In genomic region chr16:52057335-52057734, GRCm38 (mm10) we compare ENCODE assay signal across 20 mouse cellular contexts. TPM values are rescaled to one million over a fixed set of nuclear protein-coding genes. Genes with fewer than 3 reads are reported as not detected.
DNase-seq lines count a peak whose midpoint lies in the region; ATAC-seq and TF ChIP-seq lines count a peak whose summit lies in the region.
"Had no signal": no experiment of that assay in that cellular context is flagged by ENCODE, and none has a peak within 500 bp of the region (broad histone marks: within the 10 kb centered on the region; RNA-seq: fewer than 3 reads in every experiment).

No protein-coding gene starts in this region.

- DNase-seq in heart, adult 2 months = no peak
- no peak for DNase-seq in heart, adult 18-20 months
- no peak for DNase-seq in urinary bladder, postnatal 25 days (ENCODE audit: low spot score)
- no peak for DNase-seq in adrenal gland, postnatal 25 days
- DNase-seq: adrenal gland, adult 2 months; adrenal gland, postnatal 36 days; cerebellum, adult 11 months; cerebellum, adult 8-10 months; cerebellum, postnatal 14 days; embryo, embryonic 11 days; gastrocnemius, postnatal 36 days; kidney, adult 8-10 months had no signal

- no peak overlapping the region for H3K9ac ChIP-seq in heart, adult 2 months (ENCODE audit: low read depth, low read length)
- no peak overlapping the region for H3K9ac ChIP-seq in heart, embryonic 14.5 days (ENCODE audit: low read length)
- no peak overlapping the region for H3K9ac ChIP-seq in heart, embryonic 11.5 days (ENCODE audit: low read depth, low read length)
- no peak overlapping the region for H3K9ac ChIP-seq in intestine, embryonic 15.5 days
- H3K9ac ChIP-seq: embryonic facial prominence, embryonic 15.5 days; forebrain, embryonic 15.5 days; hindbrain, embryonic 13.5 days had no signal

- H3K79me2 ChIP-seq in heart, adult 2 months (replicated peaks; ENCODE audit: control insufficient read depth, insufficient read depth, low read length) = peaks cover 6% of the 10 kb centered on the region

- no peak for TF ChIP-seq EP300 in heart, adult 2 months (IDR thresholded peaks at IDR 0.05; ENCODE audit: insufficient read depth, low read depth, low read length)

- WGBS in heart, adult 2 months = 89% methylated on average over 2 of the region's 2 CpGs
- WGBS in heart, embryonic 14.5 days = 82% methylated on average over 2 of the region's 2 CpGs
- WGBS in heart, embryonic 11.5 days (ENCODE audit: insufficient replicate concordance) = 69% methylated on average over 2 of the region's 2 CpGs
- WGBS in intestine, embryonic 15.5 days = 85% methylated on average over 2 of the region's 2 CpGs

- intact Hi-C loops in heart, adult 2 months (cut with DNase I) = no loop called here

- peak overlapping the region; percentile 12; the same call in 1 of the 2 replicates for H3K27ac ChIP-seq in heart, adult 2 months
- peak overlapping the region; percentile 8 to 19; a peak in 2 of 4 replicates for H3K27ac ChIP-seq in heart, embryonic 14.5 days (replicated peaks in 1 of 2; ENCODE audit: control insufficient read depth in 1 of 2, insufficient read depth in 1 of 2, low read depth in 2 of 2, low read length in 2 of 2)
- no peak overlapping the region for H3K27ac ChIP-seq in heart, embryonic 11.5 days (ENCODE audit: low read depth, low read length)
- H3K27ac ChIP-seq in brown adipose tissue, adult 24 weeks (replicated peaks; ENCODE audit: low read depth, low read length) = peak overlapping the region; percentile 8; the same call in 1 of the 2 replicates
- H3K27ac ChIP-seq in intestine, embryonic 15.5 days = no peak overlapping the region
- H3K27ac ChIP-seq: embryonic facial prominence, embryonic 15.5 days; forebrain, embryonic 15.5 days; hindbrain, embryonic 13.5 days; hindbrain, postnatal 0 days had no signal

- no peak for TF ChIP-seq CTCF in heart, adult 2 months (IDR thresholded peaks at IDR 0.05)

- TF ChIP-seq POLR2A in heart, adult 2 months (IDR thresholded peaks at IDR 0.05; ENCODE audit: insufficient read depth, low read depth, low read length) = no peak

- no peak overlapping the region for H3K4me3 ChIP-seq in heart, adult 2 months
- no peak overlapping the region for H3K4me3 ChIP-seq in heart, embryonic 14.5 days (ENCODE audit: control insufficient read depth in 1 of 2, insufficient read depth in 1 of 2, low read depth in 1 of 2, low read length in 2 of 2)
- H3K4me3 ChIP-seq in heart, embryonic 11.5 days (ENCODE audit: low read depth, low read length) = no peak overlapping the region
- no peak overlapping the region for H3K4me3 ChIP-seq in brown adipose tissue, adult 24 weeks (ENCODE audit: insufficient read depth, low read depth, low read length)
- H3K4me3 ChIP-seq in intestine, embryonic 15.5 days (replicated peaks) = no peak overlapping the region
- H3K4me3 ChIP-seq: embryonic facial prominence, embryonic 15.5 days; forebrain, embryonic 15.5 days; hindbrain, embryonic 13.5 days had no signal

- H3K36me3 ChIP-seq in heart, adult 2 months (ENCODE audit: control insufficient read depth, insufficient read depth, low read length) = peaks cover 49% of the 10 kb centered on the region
- H3K36me3 ChIP-seq in heart, embryonic 14.5 days (ENCODE audit: control insufficient read depth, insufficient read depth, low read length) = no peaks in the 10 kb centered on the region
- H3K36me3 ChIP-seq in heart, embryonic 11.5 days (ENCODE audit: control insufficient read depth, insufficient read depth, low read length) = no peaks in the 10 kb centered on the region; the same call in 1 of the 2 replicates
- no peaks in the 10 kb centered on the region for H3K36me3 ChIP-seq in intestine, embryonic 15.5 days
- H3K36me3 ChIP-seq: forebrain, embryonic 15.5 days; hindbrain, embryonic 13.5 days had no signal

- H3K9me3 ChIP-seq in heart, embryonic 14.5 days (ENCODE audit: control insufficient read depth, low read length) = no peaks in the 10 kb centered on the region
- H3K9me3 ChIP-seq in heart, embryonic 11.5 days (replicated peaks; ENCODE audit: control insufficient read depth, low read length) = no peaks in the 10 kb centered on the region
- no peaks in the 10 kb centered on the region for H3K9me3 ChIP-seq in intestine, embryonic 15.5 days
- H3K9me3 ChIP-seq: embryonic facial prominence, embryonic 15.5 days; forebrain, embryonic 15.5 days; hindbrain, embryonic 13.5 days had no signal

- ATAC-seq in heart, embryonic 14.5 days (ENCODE audit: insufficient number of reproducible peaks, insufficient read depth, low FRiP score, low read depth) = no peak
- ATAC-seq in heart, embryonic 11.5 days (replicated peaks; ENCODE audit: insufficient number of reproducible peaks, low FRiP score, low TSS enrichment) = no peak
- ATAC-seq in intestine, embryonic 15.5 days = peak; percentile 34; the same call in 1 of the 2 replicates
- ATAC-seq: forebrain, embryonic 15.5 days; hindbrain, postnatal 0 days had no signal

- H3K4me1 ChIP-seq in heart, adult 2 months (ENCODE audit: control insufficient read depth, insufficient read depth, low read length) = peaks cover 28% of the 10 kb centered on the region
- H3K4me1 ChIP-seq in heart, embryonic 14.5 days (ENCODE audit: control insufficient read depth in 2 of 2, insufficient read depth in 2 of 2, low read length in 2 of 2) = peaks cover 32 to 72% of the 10 kb centered on the region in 2 experiments
- peaks cover 60% of the 10 kb centered on the region for H3K4me1 ChIP-seq in heart, embryonic 11.5 days (ENCODE audit: control insufficient read depth, insufficient read depth, low read length)
- peaks cover 46% of the 10 kb centered on the region for H3K4me1 ChIP-seq in brown adipose tissue, adult 24 weeks (ENCODE audit: control insufficient read depth, insufficient read depth, insufficient read length, low read length)
- peaks cover 17% of the 10 kb centered on the region for H3K4me1 ChIP-seq in intestine, embryonic 15.5 days (replicated peaks)

- H3K4me2 ChIP-seq in heart, embryonic 14.5 days (ENCODE audit: low read length) = no peak overlapping the region
- no peak overlapping the region for H3K4me2 ChIP-seq in heart, embryonic 11.5 days
- H3K4me2 ChIP-seq in intestine, embryonic 15.5 days (replicated peaks) = no peak overlapping the region
- H3K4me2 ChIP-seq: embryonic facial prominence, embryonic 15.5 days; forebrain, embryonic 15.5 days; hindbrain, embryonic 13.5 days had no signal

- no peaks in the 10 kb centered on the region for H3K27me3 ChIP-seq in heart, adult 2 months (ENCODE audit: control insufficient read depth, insufficient read depth, low read length)
- no peaks in the 10 kb centered on the region for H3K27me3 ChIP-seq in heart, embryonic 14.5 days (ENCODE audit: control insufficient read depth, insufficient read depth, low read length)
- H3K27me3 ChIP-seq in heart, embryonic 11.5 days (ENCODE audit: control insufficient read depth, insufficient read depth, low read length) = 0 out of 2 replicates have a peak, but pooled peaks cover 2% of the 10 kb centered on the region
- H3K27me3 ChIP-seq in intestine, embryonic 15.5 days (replicated peaks) = no peaks in the 10 kb centered on the region
- H3K27me3 ChIP-seq: embryonic facial prominence, embryonic 15.5 days; forebrain, embryonic 15.5 days; hindbrain, embryonic 13.5 days had no signal

RNA-seq across cellular contexts. Expression of gene Cblb, which starts 26.3 kb away (rescaled TPM):
- 10 to 100 TPM; 13.6 to 14.0 TPM for total RNA-seq in heart, adult 2 months (2021)
- polyA plus RNA-seq in heart, adult 2 months (2012; rRNA removed) = 7.5 and 9.8 TPM in 2 replicates
- total RNA-seq in heart, adult 18-20 months (2021) = 10 to 100 TPM; 10.9 to 14.4 TPM
- polyA plus RNA-seq in heart, embryonic 14.5 days (2014; fragmentation: Nextera tagmentation; extraction: Ambion mirVana) = 13.3 and 14.0 TPM in 2 replicates
- 15.3 and 17.4 TPM in 2 replicates for polyA plus RNA-seq in heart, embryonic 11.5 days (2014; fragmentation: Nextera tagmentation; extraction: Ambion mirVana)
- 6.6 and 8.0 TPM in 2 replicates for polyA plus RNA-seq in brown adipose tissue, adult 24 weeks (2012; ENCODE audit: insufficient read depth, insufficient read length, missing spikeins)
- polyA plus RNA-seq in intestine, embryonic 15.5 days (2015; fragmentation: Nextera tagmentation; extraction: Ambion mirVana) = 6.4 and 7.0 TPM in 2 replicates
- total RNA-seq in adrenal gland, postnatal 25 days (2021) = 28.5 and 29.7 TPM in 2 replicates

Comparison
In these comparisons a context has a peak if more than half of its experiments do, and no peak if none do; other contexts are left out.
1. H3K27ac ChIP-seq: peak in heart, adult 2 months (single experiment), heart, embryonic 14.5 days (2 of 2) and brown adipose tissue, adult 24 weeks (single experiment); none in heart, embryonic 11.5 days (single experiment) and intestine, embryonic 15.5 days (single experiment).